Mouse (Mus musculus) adrenal gland, postnatal 25 days (tissue): ENCODE data around the gene Lrrc4c. TPM values are rescaled to one million over a fixed set of nuclear protein-coding genes. Genes with fewer than 3 reads are reported as not detected.

ENCODE experiments used
- DNase-seq: peaks from one replicate; pipeline ENCODE4 v3.0.0; 2021; ENCODE audit warnings: mixed read lengths
- total RNA-seq: library from RNA; stranded (reverse); gene quantifications from 2 replicates; pipeline ENCODE4 v1.2.3, GENCODE M21; 2021

Lrrc4c gene
- total RNA-seq, 1 experiment from 2014 or later: 3.8 TPM

GRCm38 (mm10) chr2:97284986-97285385 is 967.0 kb downstream of the Lrrc4c start:
- DNase-seq: no peak

DNA sequence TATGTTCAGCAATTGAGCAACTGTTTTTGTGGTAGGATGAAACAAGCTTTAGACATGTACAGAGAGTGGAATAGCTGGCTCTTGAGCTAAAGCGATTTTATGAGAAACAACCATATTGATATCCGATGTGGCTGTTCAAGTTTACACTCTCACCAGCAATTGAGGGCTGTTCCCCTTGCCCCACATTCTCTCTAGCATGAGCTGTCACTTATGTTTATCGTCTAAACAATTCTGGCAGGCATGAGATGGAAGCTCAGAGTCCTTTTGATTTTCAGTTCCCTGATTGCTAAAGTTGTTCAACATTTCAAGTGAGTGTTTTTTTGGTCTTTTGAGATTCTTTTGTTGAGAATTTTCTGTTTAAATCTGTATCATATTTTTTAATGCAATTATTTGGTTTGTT is 976.2 kb downstream of the Lrrc4c start:
- DNase-seq: no peak

GRCm38 (mm10) chr2:97299704-97300103 is 981.7 kb downstream of the Lrrc4c start:
- DNase-seq: peak; percentile 9

DNA sequence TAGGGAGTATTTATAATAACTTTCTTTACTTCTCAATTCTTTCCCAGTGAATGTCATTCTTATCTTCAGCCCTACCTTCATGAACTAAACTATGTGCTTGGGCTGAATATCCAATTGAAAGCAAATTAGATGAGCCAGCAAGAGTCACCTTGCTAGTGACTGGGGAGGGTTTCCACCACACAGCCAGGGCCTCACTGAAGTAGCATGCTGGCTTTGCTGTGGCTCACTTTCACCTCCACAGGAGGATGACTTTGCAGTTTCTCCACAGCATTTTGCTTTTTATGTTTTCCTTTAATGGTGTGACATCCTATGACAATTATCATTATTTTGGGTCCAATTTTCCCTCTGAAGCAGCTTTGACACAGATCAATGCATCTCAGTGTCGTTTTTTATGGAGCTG is 1000.0 kb downstream of the Lrrc4c start:
- no peak for DNase-seq

- DNase-seq: no peak
Observed at GRCm38 (mm10) chr2:97318536-97318935, 1000.6 kb downstream of the Lrrc4c start.

DNA sequence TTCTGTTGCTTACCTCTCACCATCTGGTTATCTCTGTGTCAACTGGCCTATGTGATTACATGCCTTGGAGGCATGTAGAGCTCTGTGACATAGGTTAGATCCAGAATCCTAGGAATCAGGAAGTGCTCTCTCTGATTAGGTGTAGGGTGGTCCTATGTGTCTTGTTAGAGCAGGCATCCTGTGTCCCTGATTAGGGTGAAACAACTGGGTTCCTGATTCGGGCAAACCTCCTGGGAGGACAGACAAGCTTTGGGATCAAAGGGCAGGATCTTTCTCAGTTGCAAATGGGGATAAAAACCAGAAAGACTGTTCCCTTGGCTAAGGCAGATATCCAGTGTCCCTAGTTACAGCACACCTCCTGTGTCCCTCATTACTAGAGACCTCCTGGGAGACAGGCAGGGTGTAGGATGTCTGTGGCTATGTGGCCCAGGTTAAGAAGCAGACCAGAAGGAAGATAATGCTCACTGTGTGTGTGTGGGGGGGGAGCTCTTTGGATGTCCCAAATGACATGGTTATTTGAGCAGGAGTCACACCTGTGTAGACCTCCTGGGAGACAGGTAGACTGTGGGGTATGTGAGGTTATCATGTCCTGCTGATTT is 1014.2 kb downstream of the Lrrc4c start:
- no peak for DNase-seq

DNA sequence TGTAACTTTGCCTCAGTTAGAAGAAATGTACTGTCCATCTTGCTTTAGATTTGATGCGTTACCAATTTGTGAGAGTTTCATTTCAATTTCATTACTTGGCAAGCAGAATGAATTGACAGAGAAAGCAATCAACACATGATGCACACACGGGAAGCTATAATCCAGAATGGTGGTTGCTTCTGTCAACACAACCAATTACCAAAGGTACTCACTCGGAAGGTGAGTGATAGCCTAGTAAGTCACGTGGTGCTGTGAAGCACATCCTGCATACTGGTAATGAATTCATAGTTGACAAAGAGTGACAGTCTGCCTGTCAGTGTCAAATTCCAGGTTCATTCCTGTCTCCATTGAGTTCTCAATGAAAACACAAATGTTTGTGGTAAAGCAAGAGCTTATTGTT is 1021.7 kb downstream of the Lrrc4c start:
- DNase-seq: no peak

DNA sequence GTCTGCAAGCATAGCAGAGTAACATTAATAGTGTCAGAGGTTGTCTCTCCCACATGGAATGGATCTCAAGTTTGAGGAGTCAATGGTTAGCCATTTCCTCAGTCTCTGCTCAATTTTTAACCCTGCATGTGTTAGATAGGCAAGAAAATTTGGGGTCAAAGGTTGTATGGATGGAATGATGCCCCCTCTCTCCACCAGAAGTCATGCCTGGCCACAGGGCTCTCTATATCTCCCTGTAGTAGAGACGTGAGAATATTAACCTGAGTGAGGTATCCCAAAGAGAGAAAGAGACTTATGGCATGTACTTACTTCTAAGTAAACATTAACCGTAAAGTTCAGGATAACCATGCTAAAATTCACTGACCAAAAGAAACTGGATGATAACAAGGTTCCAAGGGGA is 1043.3 kb downstream of the Lrrc4c start:
- no peak for DNase-seq

- no peak for DNase-seq
Observed at GRCm38 (mm10) chr2:97369978-97370377, 1052.0 kb downstream of the Lrrc4c start.

GRCm38 (mm10) chr2:97391437-97391836 is 1073.5 kb downstream of the Lrrc4c start:
- DNase-seq: no peak

DNA sequence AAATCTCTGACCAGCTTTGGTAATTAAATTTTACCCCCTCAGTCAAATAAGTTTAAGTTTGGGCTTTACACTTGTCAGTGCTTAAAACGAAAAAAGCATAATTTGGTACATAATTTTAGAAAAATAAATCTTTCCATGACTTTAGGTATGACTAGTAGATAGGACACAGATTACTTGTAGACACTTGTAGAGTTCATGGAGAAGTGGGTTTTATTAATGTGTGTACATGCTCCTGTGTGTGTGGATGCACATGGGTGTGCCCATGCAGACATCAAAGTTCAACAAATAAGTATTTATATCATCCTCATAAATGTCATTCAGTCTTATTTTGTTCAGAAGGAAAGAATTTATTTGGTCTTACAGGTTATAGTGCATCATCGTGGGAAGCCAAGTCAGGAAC is 1073.9 kb downstream of the Lrrc4c start:
- no peak for DNase-seq

DNA sequence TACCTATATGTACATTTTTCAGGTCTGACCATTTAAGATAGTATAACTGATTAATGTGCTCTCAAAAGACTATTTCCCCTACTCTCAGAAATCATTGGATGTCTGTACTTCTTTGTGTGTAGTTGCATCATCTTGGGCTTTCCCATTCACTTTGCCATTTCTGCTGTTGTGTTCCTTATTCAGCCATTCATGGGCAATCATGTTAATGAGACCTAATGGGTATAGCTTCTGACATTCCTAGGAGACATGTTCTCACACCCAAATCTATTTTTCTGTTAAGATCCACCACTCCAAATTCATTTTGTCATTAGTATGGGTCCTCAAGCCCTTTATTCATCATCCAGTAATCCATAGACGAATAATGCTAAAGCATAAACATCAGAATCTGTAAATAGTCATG is 1095.1 kb downstream of the Lrrc4c start:
- no peak for DNase-seq

GRCm38 (mm10) chr2:97414416-97415362 is 1096.7 kb downstream of the Lrrc4c start:
- DNase-seq: no peak

DNA sequence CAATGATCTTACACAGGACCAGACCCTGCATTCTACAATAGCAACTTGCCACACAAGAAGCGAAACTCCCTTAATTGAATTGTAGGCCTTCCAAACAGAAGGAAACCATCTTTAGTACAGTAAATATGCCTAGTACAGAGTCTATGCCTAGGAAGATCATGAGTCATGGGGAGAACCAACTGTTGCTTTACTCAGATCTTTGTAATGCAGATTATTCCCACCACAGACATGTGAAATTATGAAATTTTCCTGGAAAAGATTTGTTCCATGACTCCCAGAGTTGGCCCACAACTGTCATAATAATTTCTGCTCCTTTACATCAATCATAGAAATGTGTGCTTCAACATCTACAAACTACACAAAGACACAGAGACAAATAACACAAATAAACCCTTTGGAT is 1116.2 kb downstream of the Lrrc4c start:
- DNase-seq: no peak

- DNase-seq: no peak
Observed at GRCm38 (mm10) chr2:97435616-97436015, 1117.6 kb downstream of the Lrrc4c start.

DNA sequence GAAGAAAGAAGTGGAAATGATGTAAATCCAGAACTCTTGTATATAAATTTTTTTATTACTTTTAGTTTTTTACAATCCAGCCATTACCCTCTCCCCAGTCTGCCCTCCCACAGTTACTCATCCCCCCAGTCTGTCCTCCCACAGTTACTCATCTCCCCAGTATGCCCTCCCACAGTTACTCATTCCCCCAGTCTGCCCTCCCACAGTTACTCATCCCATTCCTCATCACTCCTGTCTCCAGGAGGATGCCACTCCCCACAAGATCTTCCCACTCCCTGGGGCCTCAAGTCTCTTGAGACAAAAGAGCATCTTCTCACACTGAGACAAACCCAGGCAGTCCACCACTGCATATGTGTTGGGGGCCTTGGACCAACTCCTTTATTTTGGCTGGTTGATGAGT is 1119.8 kb downstream of the Lrrc4c start:
- DNase-seq: no peak

GRCm38 (mm10) chr2:97463573-97463972 is 1145.6 kb downstream of the Lrrc4c start:
- no peak for DNase-seq

- DNase-seq: peak; percentile 74
Observed at GRCm38 (mm10) chr2:97466243-97466793, 1148.3 kb downstream of the Lrrc4c start.

DNA sequence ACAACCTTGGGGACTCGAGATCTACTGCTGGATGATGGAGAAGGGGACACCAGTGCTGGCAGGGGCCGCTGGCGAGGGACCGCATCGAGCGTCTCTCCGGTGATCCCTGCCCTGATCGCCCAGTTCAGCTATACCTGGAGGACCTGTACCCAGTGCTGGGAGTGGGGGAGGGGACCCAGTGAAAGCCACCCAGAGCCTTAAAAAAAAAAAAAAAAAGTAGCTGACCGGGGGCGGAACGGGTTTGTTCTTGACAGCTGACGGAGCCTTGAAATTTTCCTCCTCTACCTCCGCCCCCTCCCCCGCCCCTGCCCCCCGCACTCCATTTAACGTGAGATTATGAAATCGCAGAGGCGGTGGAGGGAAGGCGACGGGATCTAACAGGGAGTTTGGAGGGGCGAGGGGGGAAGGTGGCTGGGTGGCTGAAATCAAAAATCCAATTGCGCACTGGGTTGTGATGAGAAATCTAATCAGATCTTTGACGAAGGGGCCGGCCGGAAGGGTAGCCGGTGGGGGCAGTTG is 1149.1 kb downstream of the Lrrc4c start:
- peak; percentile 12 for DNase-seq

DNA sequence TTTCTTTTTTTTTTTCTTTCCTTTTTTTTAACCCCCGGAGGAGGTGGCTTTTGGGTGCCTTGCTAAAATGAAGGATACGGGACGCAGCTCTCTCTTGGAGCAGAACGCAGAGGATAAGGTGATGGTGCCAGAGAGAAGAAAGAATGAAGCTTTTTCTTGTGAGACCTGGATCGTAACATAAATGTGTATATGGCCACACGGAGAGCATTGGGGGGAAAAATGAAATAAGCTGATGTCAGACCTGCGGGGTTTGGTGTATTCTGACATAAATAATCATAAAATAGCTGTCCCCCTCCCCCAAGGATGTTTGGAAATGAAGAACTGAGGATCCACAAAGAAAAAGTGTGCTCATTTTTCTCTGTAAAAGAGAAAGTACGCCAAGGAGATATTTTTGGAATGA is 1149.7 kb downstream of the Lrrc4c start:
- no peak for DNase-seq

DNA sequence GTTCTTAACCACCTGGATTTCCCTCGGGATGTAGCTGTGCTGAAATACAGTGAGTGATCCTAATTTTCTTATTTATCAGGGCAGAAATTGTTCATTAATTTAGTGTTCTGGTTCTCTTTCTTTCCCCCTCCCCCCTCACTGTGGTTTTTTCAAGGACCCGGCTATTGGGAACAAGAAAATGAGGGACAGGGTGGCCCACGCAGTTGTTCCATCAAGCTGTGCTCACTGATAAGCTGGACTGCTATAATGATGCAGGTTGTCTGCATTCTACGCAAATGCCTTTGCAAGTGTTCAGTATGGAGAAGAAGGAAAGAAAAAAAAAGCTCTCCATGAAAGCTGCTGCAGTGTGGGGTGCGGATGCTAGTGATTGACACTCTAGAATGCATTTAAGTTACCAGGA is 1150.4 kb downstream of the Lrrc4c start:
- DNase-seq: no peak

GRCm38 (mm10) chr2:97469396-97469795 is 1151.4 kb downstream of the Lrrc4c start:
- no peak for DNase-seq
